Mouse (Mus musculus): ENCODE data around the gene Oprd1.

Gene Oprd1

GRCm38 (mm10) chr4:132062934-132063884 is 81.1 kb downstream of the Oprd1 start:
- in situ Hi-C loops (cut with MboI, MseI), result loop anchor here in 1 of 2 experiments (25.0 kb wide), 1 partner anchor 1151 kb away; the partner anchor contains the start of gene Laptm5

GRCm38 (mm10) chr4:132062289-132062688 is 82.0 kb downstream of the Oprd1 start:
- in situ Hi-C loops (cut with MboI, MseI), result loop anchor here in 1 of 2 experiments (25.0 kb wide), 1 partner anchor 1150 kb away; the partner anchor contains the start of gene Laptm5
